Mouse (Mus musculus): ENCODE data around the gene Sptbn2. TPM values are rescaled to one million over a fixed set of nuclear protein-coding genes. Genes with fewer than 3 reads are reported as not detected.
A peak's percentile ranks its signal among the peaks of the same experiment; 100 is the strongest.

The Sptbn2 gene
- total and polyA plus RNA-seq, 2 experiments from 2014 or later = 17.9 to 143 TPM

DNA sequence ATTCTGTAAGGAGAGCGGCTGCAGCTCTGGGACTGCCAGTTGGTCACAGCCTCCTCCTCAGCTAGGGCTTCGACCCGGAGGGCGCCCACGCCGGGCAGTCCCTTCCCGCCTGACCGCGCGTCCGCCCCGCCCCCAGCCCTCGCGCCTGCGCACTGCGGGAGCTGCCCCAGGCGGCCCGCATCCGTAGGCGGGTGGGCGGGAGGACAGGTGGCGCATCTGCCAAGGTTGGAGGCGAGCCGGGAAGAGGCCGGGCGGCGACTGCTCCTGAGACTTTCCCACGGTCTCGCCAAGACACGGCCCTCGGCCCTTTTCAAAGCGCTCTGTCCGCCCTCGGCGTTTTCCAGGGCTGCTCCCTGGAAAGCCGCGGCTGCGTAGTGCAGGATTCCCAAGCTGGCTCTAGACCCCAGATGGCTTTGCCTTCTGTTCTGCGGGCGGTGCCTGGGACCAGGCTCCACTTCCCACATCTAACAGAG, 12.7 kb upstream of the Sptbn2 start, which contains the start of gene Gm960:
Gene Gm960, minus strand, starts transcription at position 464 of the 473 bp plus-strand sequence.
- peak; percentile 93 for ATAC-seq
- peak within 1 kb of the TSS; percentile 71 for H3K9ac ChIP-seq (replicated peaks; ENCODE audit: low read length)
- TF ChIP-seq CTCF (IDR thresholded peaks at IDR 0.05; ENCODE audit: low read depth) = no peak
- H3K27me3 ChIP-seq (ENCODE audit: insufficient read depth, low read length) = no peaks in the 10 kb centered on the region
- peak; percentile 84 for DNase-seq (ENCODE audit: low spot score)
- H3K9me3 ChIP-seq (ENCODE audit: low read length) = no peaks in the 10 kb centered on the region
- no peaks in the 10 kb centered on the region for H3K36me3 ChIP-seq (ENCODE audit: insufficient read depth, low read length)
- H3K4me1 ChIP-seq (ENCODE audit: insufficient read depth, low read length) = peaks cover 11% of the 10 kb centered on the region; the same call in 1 of the 2 replicates
- H3K4me2 ChIP-seq (ENCODE audit: low read depth, low read length) = peak within 1 kb of the TSS; percentile 74
- H3K4me3 ChIP-seq (ENCODE audit: low read length) = peak within 1 kb of the TSS; percentile 57
- WGBS = under 1% methylated on average over 40 of the region's 40 CpGs
- H3K27ac ChIP-seq = peak within 1 kb of the TSS; percentile 83

GRCm38 (mm10) chr19:4698856-4699255, 12.1 kb upstream of the Sptbn2 start:
- H3K4me3 ChIP-seq (ENCODE audit: low read length) = peak overlapping the region; percentile 57
- ATAC-seq = no peak
- peak overlapping the region; percentile 83; the same call in 1 of the 2 replicates for H3K27ac ChIP-seq
- peak overlapping the region; percentile 71 for H3K9ac ChIP-seq (replicated peaks; ENCODE audit: low read length)
- H3K4me2 ChIP-seq (ENCODE audit: low read depth, low read length) = peak overlapping the region; percentile 74
- TF ChIP-seq CTCF (IDR thresholded peaks at IDR 0.05; ENCODE audit: low read depth) = no peak
- H3K9me3 ChIP-seq (ENCODE audit: low read length) = no peaks in the 10 kb centered on the region
- no peaks in the 10 kb centered on the region for H3K36me3 ChIP-seq (ENCODE audit: insufficient read depth, low read length)
- peaks cover 11% of the 10 kb centered on the region; the same call in 1 of the 2 replicates for H3K4me1 ChIP-seq (ENCODE audit: insufficient read depth, low read length)
- WGBS = 24% methylated on average over 8 of the region's 8 CpGs
- no peaks in the 10 kb centered on the region for H3K27me3 ChIP-seq (ENCODE audit: insufficient read depth, low read length)
- no peak for DNase-seq (ENCODE audit: low spot score)

GRCm38 (mm10) chr19:4699821-4700220, 11.1 kb upstream of the Sptbn2 start:
- no peaks in the 10 kb centered on the region for H3K9me3 ChIP-seq (ENCODE audit: low read length)
- H3K4me2 ChIP-seq (ENCODE audit: low read depth, low read length) = no peak overlapping the region
- H3K4me1 ChIP-seq (ENCODE audit: insufficient read depth, low read length) = peaks cover 11% of the 10 kb centered on the region; the same call in 1 of the 2 replicates
- WGBS = 78% methylated on average over 5 of the region's 5 CpGs
- no peak for TF ChIP-seq CTCF (IDR thresholded peaks at IDR 0.05; ENCODE audit: low read depth)
- DNase-seq (ENCODE audit: low spot score) (no peak), ATAC-seq (no peak)
- H3K27ac ChIP-seq = no peak overlapping the region
- no peak overlapping the region for H3K4me3 ChIP-seq (ENCODE audit: low read length)
- H3K9ac ChIP-seq (replicated peaks; ENCODE audit: low read length) = no peak overlapping the region
- no peaks in the 10 kb centered on the region for H3K36me3 ChIP-seq (ENCODE audit: insufficient read depth, low read length)
- H3K27me3 ChIP-seq (ENCODE audit: insufficient read depth, low read length) = no peaks in the 10 kb centered on the region

DNA sequence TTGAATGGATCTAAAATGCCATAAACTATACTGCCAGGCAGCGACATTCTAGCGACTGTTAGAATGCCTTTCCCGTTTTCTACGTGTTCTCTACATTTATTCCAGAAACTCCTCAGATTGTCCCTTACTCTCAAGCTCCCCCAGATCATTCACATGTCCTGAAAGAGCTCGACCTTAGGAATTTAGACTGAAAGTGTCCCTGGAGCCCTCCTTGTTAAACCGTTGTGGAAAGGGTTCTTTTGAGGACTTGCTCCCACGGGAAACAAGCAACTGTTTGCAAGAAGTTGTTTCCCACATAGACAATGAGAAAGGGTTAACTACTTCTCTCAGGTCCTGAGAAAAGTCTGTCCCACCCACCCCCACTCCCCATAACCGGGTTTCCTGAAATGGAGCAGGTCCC, 10.3 kb upstream of the Sptbn2 start:
- no peaks in the 10 kb centered on the region for H3K36me3 ChIP-seq (ENCODE audit: insufficient read depth, low read length)
- H3K27me3 ChIP-seq (ENCODE audit: insufficient read depth, low read length) = no peaks in the 10 kb centered on the region
- H3K9me3 ChIP-seq (ENCODE audit: low read length) = no peaks in the 10 kb centered on the region
- no peak overlapping the region for H3K27ac ChIP-seq
- 80% methylated on average over 8 of the region's 8 CpGs for WGBS
- H3K4me3 ChIP-seq (ENCODE audit: low read length) = no peak overlapping the region
- ATAC-seq = no peak
- no peak for DNase-seq (ENCODE audit: low spot score)
- no peak overlapping the region for H3K9ac ChIP-seq (replicated peaks; ENCODE audit: low read length)
- peaks cover 11% of the 10 kb centered on the region; the same call in 1 of the 2 replicates for H3K4me1 ChIP-seq (ENCODE audit: insufficient read depth, low read length)
- H3K4me2 ChIP-seq (ENCODE audit: low read depth, low read length) = no peak overlapping the region
- no peak for TF ChIP-seq CTCF (IDR thresholded peaks at IDR 0.05; ENCODE audit: low read depth)

DNA sequence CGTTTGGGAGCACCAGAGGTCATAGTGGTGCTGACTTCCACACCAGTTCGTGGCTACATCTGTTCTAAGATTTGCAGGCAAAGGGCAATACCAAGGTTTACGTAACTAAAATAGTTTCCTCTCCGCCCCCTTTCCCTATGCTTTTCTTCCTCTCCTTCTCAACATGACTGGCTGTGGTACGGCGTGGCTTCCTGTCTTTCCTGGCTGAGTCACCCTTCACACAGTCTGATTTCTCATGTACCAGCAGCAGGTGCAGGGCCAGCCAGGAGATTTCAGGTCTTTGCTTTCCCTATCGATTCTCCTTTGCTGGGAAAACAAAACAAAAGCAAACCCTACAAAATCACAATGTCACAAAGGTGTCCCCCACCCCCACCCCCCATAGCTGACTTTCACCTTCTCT, 9.7 kb upstream of the Sptbn2 start:
- DNase-seq (ENCODE audit: low spot score) (no peak), ATAC-seq (no peak)
- Histone ChIP-seq H3K4me1 (ENCODE audit: insufficient read depth, low read length) (peaks cover 11% of the 10 kb centered on the region; the same call in 1 of the 2 replicates), H3K4me3 (ENCODE audit: low read length) (no peak overlapping the region), H3K36me3 (ENCODE audit: insufficient read depth, low read length) (no peaks in the 10 kb centered on the region), H3K27ac (peak overlapping the region; percentile 8; the same call in 1 of the 2 replicates), H3K4me2 (ENCODE audit: low read depth, low read length) (no peak overlapping the region), H3K27me3 (ENCODE audit: insufficient read depth, low read length) (no peaks in the 10 kb centered on the region), H3K9me3 (ENCODE audit: low read length) (no peaks in the 10 kb centered on the region), H3K9ac (replicated peaks; ENCODE audit: low read length) (no peak overlapping the region)
- WGBS = 73% methylated on average over 7 of the region's 7 CpGs
- no peak for TF ChIP-seq CTCF (IDR thresholded peaks at IDR 0.05; ENCODE audit: low read depth)

DNA sequence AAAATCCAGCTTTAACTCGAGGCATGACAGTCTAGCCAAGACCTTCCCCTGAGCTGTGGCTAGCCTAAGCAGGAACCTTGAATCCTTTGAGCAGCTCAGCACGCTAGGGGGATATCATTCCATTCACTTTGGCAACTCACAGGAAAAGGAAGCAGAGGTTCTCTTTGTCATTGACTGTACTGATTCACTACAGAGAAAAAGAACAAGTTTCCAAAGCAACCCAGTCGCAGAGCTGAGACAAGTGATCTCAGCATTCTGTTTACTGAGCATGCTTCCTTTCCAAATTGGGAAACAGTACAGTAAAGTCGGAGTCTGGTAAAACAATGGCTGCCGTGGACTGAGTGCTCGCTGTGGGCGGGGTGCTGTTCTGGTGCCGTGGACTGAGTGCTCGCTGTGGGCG, 2.2 kb upstream of the Sptbn2 start:
- H3K4me1 ChIP-seq (ENCODE audit: insufficient read depth, low read length) = 0 out of 2 replicates have a peak, but pooled peaks cover under 1% of the 10 kb centered on the region
- H3K27ac ChIP-seq = no peak overlapping the region
- H3K4me3 ChIP-seq (ENCODE audit: low read length) = no peak overlapping the region
- H3K9me3 ChIP-seq (ENCODE audit: low read length) = no peaks in the 10 kb centered on the region
- no peaks in the 10 kb centered on the region for H3K36me3 ChIP-seq (ENCODE audit: insufficient read depth, low read length)
- no peak for ATAC-seq
- 73% methylated on average over 10 of the region's 10 CpGs for WGBS
- H3K4me2 ChIP-seq (ENCODE audit: low read depth, low read length) = no peak overlapping the region
- TF ChIP-seq CTCF (IDR thresholded peaks at IDR 0.05; ENCODE audit: low read depth) = no peak
- no peak for DNase-seq (ENCODE audit: low spot score)
- H3K27me3 ChIP-seq (ENCODE audit: insufficient read depth, low read length) = no peaks in the 10 kb centered on the region
- no peak overlapping the region for H3K9ac ChIP-seq (replicated peaks; ENCODE audit: low read length)

DNA sequence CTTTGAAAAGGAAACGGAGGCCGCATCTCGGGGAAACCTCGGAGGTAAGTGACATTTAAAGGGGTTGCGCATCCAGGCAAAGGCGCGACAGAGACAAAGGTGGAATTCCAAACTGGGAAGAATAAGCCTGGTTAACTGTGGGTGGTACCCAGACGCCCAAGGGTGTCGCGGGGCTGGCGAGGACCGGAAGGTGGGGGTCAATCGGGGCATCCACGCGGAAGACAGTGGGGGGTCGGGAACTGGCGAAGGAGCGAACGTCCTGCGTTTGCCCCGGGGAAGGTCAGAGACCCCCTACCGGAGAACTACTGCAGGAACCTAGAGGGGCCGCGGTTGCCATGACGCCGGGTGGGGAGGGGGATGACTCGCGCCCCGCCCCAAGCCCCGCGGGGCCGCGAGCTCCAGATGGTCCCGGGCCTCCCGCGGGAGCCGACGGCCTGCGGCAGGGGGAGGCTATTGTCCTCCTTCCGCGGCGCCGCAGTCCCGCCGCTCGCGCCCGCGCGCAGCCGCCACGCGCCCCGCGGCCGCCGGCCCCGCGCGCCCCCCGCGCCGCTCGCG, 711 bp downstream of the Sptbn2 start:
- Histone ChIP-seq H3K9me3 (ENCODE audit: low read length) (no peaks in the 10 kb centered on the region), H3K27me3 (ENCODE audit: insufficient read depth, low read length) (no peaks in the 10 kb centered on the region), H3K36me3 (ENCODE audit: insufficient read depth, low read length) (no peaks in the 10 kb centered on the region), H3K27ac (peak overlapping the region; percentile 97), H3K9ac (replicated peaks; ENCODE audit: low read length) (peak overlapping the region; percentile 84), H3K4me1 (ENCODE audit: insufficient read depth, low read length) (peaks cover 4% of the 10 kb centered on the region), H3K4me2 (ENCODE audit: low read depth, low read length) (peak overlapping the region; percentile 90), H3K4me3 (ENCODE audit: low read length) (peak overlapping the region; percentile 80)
- ATAC-seq (peak; percentile 84), DNase-seq (ENCODE audit: low spot score) (peak; percentile 79)
- 3% methylated on average over 52 of the region's 65 CpGs for WGBS
- TF ChIP-seq CTCF (IDR thresholded peaks at IDR 0.05; ENCODE audit: low read depth) = no peak
